Mouse (Mus musculus) activated CD4-positive, CD25-positive, alpha-beta regulatory T cell, adult 4 months (primary cell): ENCODE results near the gene Cby1. TPM values are rescaled to one million over a fixed set of nuclear protein-coding genes. Genes with fewer than 3 reads are reported as not detected.
"Not testable (repeated sequence)": the region's sequence is repeated elsewhere in the genome, so short reads cannot be mapped to it uniquely, and the experiment has no call there.

Source experiments
- ATAC-seq: one replicate; pipeline ENCODE4 v1.8.0; 2017
- polyA plus RNA-seq, 2 experiments: library from polyadenylated mRNA; unstranded; fragments of 100-300 nt; shearing (Covaris generic); gene quantifications; one replicate each; pipeline ENCODE4 v1.2.1; 2017

Gene Cby1
- polyA plus RNA-seq, result 10 to 100 TPM; 16.2 to 17.6 TPM

DNA sequence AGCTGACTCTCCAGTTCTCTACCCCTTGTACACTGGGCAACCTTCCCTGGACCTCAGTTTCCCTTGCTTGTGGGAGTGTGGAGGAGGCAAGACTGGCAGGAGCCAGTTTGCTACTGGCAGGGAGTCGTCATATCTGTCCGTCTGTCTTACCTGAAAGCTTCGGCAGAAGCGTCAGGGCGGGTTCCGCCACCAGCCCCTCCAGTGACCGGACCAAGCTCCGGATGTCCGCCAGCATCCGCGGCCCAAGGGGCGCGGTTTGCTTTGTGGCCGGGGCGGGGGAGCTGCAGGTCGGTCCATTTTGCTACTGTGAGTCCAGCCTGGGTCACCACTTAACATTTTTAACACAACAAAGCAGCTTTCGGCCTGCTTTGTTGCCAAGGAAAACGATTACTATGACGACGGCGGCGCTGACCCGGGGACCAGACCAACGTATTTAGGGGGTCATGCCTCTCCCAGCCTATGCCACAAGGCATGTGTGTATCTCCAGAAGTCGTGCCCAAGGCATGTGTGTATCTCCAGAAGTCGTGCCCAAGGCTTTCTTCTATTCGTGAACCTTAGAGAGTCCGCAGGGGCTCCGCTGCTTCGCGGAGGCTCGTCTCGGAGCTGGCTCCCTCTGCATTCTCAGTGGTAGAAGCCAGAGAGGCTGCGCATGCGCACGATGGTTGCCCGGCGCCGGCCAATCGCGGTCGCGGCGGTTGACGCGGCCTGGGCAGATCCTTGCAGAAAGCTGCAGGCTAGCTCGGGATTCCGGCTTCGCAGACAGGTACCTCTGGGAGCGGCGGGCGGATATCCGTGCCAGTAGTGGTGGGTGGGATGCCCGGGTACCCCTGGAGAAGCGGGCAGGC, at the start of gene Cby1, which contains the start of gene Fam227a:
Cby1 (plus strand) TSS at position 669 of the 845 bp plus-strand sequence.
Fam227a (minus strand) TSS at position 426 of the 845 bp plus-strand sequence.
- ATAC-seq, result peak; percentile 72

- no peak for ATAC-seq
Observed at GRCm38 (mm10) chr15:79609226-79609625, 49.8 kb upstream of the Cby1 start.

DNA sequence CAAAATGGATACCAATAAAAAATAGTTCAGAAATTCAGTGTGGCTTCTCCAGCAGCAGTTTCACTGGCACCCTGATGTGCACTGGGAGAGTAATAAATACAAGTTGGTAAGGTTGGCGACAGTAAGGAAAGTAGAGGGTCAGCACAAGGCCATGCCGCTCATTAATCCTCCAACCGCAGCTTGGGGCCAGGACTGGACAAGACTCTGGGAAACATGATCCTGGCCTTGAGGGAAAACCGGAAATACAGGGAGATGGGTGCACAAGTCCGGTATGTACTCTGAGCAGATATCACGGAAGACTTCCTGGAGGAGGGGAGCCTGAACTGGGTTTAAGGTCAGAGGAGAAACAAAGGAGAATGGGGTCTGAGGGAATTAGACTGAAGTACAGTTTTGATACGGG, 43.5 kb upstream of the Cby1 start:
- ATAC-seq, result no peak

- ATAC-seq, result no peak
Observed at GRCm38 (mm10) chr15:79616729-79617128, 42.3 kb upstream of the Cby1 start.

DNA sequence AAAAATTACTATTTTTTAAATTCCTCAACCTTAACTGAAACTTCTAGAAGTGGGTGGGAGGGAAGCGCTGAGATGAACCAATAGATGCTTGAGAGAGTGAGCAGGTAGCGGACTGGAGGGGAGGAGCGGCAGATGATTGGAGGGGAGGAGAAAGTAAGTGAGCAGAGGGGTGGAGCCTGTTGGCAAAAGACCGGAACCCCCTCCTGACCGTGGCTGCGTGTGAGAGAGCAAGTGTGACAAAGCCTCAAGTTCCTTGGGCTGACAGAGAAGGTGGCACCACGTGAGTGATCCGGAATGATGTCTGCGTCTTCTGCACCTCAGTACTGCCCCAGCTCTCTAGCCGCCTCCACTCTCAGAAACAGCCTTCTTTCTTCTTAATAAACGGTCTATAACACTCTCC, 41.9 kb upstream of the Cby1 start:
- ATAC-seq, result no peak

DNA sequence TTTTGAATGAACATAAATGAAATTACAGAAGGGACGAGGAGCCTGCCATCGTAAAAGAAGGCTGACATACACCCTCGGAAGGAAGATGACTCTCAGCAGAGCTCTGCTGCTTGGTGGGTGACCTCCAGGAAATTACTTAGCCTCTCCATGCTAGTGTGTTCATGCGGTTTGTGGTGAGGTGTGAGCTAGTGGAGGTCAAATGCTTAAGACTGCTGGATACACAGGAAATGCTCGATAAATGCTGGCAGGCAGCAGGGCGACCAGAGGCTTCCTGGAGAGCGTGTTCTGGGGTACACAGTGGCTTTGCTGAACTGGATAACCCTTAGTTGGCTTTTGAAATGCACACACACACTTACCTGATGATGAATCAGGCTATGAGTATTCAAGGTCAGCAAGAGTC, 40.5 kb upstream of the Cby1 start:
- ATAC-seq, result no peak

DNA sequence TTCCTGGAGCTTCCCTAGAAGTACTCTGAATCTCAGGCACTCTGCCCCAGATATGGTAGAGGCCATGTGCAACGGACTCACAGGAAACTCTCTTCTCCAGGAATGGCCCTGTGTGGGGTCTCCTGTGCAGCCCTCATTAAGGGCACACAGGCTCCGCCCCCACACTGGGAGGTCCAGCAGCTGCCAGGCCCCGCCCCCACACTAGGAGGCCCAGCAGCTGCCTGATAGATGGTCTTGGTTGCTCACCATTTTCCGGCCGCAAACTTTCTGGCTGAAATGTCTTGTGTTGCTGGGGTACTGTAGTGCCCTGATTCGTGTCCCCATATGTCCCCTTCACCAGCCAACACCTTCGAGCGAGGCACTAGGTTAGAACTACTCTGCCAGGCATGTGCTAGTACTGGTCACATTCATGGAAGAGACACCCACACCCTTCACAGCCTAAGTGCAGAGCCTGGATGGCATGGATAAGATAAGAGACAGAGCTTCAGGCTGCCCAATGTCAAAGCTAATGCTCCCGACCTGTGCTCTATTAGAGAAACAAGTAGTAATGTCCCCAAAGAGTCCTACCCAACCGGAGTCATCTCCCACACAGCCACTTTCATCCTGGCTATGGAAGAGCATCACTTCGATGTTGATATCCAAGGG, 39.1 kb upstream of the Cby1 start:
- no peak for ATAC-seq

DNA sequence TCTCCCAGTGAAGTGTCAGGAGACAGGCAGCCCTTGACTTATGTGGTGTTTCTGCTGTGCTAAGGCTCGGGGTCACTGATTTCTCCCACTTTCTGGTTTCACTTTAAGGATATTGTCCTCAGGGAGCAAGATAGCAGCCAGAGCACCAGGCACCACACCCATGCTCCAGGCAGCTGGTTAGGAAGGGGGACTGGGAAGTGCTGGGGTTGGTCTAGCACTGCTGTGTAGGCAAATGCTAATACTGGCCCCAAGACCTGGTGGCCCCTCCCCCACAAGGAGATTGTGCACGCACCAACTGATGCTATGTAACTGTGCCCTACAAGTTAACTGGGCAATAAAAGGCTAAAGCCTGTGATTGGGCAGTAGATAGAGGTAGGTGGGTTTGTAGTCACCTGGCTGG, 28.5 kb upstream of the Cby1 start:
- no peak for ATAC-seq

DNA sequence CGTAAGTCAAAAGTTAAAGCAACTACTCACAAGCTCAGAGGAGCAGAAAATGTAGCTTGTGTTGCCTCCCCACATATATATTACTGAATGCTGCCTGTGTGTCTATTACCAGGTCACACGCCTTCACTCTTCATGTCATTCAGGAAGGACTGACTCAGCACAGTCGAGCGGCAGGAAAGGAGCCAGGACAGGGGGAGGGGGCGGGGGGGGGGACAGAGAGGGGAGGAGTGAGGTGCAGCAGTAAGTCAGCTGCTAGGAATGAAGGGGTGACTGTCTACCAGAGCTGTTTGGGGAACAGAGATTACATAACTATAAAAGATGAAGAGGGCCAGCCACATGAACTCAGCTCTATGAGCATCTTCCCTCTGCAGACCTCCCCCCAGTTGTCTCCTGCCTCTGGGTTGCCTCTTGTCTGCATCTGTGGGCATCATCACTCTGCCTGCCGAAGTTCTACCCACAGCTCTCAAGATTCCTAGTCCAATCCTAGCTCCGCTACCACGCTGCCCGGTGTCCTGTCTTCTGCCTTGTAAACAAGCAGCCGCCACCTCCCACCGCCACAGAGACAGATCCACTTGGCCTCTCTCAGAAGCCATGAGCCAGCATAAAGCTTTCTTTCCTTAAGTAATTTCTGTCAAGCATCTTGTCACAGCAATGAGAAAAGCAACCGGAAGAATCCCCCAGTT, 17.7 kb upstream of the Cby1 start:
- ATAC-seq, result no peak

DNA sequence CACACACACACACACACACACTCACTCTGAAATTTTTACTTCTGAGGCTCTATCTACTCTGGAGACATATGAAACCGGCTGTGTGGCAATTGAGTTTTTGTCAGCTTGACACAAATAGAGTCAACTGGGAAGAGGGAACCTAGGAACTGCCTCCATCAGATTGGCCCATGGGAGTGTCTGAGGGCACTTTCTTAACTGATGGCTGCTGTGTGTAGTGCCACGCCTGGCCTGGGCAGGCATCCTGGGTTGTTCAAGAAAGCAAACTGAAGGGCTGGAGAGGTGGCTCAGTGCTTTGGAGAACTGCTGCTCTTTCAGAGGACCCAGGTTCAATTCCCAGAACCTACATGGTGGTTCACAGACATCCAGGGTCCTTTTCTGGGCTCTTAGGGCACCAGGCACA, 13.5 kb upstream of the Cby1 start:
- no peak for ATAC-seq

- no peak for ATAC-seq
Observed at GRCm38 (mm10) chr15:79648130-79648529, 10.9 kb upstream of the Cby1 start.

DNA sequence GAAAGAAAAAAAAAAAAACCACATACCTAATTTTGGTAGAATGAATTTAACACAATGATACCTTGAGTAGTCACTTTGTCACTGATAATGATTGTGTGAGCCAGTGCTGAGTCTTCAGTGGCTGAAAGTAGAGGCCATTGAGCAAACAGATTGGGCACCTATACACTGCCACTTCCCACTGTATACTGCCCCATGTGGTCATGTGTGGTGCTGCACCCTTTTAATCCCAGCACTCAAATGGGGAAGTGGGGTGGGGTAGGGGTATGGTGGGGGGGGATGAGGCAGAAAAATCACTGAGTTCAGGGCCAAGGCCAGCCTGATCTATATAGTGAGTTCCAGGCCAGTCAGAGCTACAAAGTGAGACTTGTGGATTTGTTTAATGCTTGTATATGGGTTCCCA, 8.4 kb upstream of the Cby1 start:
- ATAC-seq, result no peak

- no peak for ATAC-seq
Observed at GRCm38 (mm10) chr15:79651481-79651880, 7.5 kb upstream of the Cby1 start.

GRCm38 (mm10) chr15:79656451-79656850, 2.5 kb upstream of the Cby1 start:
- ATAC-seq, result no peak

DNA sequence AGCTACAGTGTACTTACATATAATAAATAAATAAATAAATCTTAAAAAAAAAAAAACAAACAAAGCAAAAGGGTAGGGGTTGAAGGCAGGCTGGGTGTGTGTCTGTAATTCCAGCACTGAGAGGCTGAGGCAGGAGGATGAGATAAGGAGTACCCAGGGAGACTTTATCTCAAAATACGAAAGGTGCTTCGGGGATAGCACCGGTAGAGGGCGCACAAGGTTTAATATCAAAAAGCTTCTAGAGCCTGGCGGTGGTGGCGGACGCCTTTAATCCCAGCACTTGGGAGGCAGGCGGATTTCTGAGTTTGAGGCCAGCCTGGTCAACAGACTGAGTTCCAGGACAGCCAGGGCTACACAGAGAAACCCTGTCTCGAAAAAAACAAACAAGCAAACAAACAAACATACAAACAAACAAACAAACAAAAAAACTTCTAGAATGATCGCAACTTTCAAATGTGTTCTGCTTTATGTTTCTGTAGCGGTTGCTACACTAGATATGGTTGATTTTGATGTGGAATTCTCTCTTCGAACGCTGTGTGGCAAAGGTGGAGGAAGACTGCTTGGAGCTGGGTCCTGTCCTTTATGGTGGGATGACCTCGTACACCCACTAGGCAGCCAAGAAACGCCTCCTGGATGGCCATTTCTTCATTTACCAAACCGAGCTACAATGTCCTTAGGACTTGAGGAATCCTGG, 1.0 kb upstream of the Cby1 start:
- peak; percentile 50 for ATAC-seq

- no peak for ATAC-seq
Observed at GRCm38 (mm10) chr15:79661852-79662251, 2.9 kb downstream of the Cby1 start.

DNA sequence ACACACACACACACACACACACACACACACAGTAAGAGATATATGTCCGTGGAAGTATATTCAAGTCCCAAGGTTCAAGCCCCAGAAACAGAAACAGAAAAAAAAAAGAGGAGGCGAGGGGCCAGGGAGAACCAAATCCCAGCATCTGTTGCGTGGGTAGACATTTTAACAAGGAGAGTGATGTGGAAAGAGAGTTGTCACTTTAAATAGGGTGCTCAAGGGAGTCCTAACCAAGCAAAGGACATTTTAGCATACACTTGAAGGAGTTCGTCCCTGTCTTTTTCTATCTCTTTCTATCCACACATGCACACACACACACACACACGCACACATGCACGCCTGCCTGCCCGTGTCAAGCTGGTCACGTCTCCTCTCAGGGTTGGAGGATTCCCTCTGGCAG, 5.7 kb downstream of the Cby1 start:
- no peak for ATAC-seq

- no peak for ATAC-seq
Observed at GRCm38 (mm10) chr15:79669195-79669594, 10.2 kb downstream of the Cby1 start.

GRCm38 (mm10) chr15:79670249-79670971, 11.4 kb downstream of the Cby1 start, which contains the start of gene Tomm22:
TSS of gene Tomm22 (plus strand) at chr15:79670861.
- ATAC-seq, result peak; percentile 94

DNA sequence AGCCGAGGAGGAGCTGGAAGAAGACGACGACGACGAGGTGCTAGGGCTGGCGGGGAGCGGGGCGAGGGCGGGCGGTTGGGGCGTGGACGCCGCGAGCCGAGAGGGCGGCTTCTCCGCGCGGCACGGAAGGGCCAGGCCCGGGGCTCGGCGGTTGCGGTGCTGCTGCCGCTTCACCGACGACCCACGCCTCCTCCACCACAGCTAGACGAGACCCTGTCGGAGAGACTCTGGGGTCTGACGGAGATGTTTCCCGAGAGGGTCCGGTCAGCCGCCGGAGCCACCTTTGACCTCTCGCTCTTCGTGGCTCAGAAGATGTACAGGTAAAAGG, 11.9 kb downstream of the Cby1 start:
- peak; percentile 45 for ATAC-seq

GRCm38 (mm10) chr15:79671828-79672348, 12.9 kb downstream of the Cby1 start:
- not testable (repeated sequence) for ATAC-seq

DNA sequence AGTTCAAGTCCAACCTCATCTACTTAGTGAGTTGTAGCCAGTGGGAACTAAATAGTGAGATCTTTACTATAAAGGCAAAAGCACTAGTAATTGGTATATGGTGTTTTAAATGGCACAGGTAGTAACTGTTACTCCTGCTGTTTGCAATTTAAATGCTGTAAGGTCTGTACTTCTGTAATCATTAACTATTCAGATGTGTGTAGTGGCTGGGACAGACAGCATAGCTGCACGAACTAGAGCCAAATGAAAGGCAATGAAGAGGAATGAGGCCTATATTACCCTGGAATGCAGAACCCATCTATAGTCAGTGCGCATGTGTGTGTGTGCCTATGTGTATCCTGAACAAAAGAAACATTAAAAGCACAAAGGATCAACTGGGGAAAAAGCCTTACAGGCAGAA, 18.9 kb downstream of the Cby1 start:
- no peak for ATAC-seq
